Mouse (Mus musculus) megakaryocyte, embryonic 14.5 days (primary cell): ENCODE measurements around the gene Astl.

Experiments used
- FLI1 ChIP-seq: IDR thresholded peaks from 2 replicates; pipeline ENCODE4 v1.6.1; 2012; ENCODE audit warnings: low read length, inconsistent platforms, mixed read lengths
- GATA1 ChIP-seq: IDR thresholded peaks from 3 replicates; pipeline ENCODE4 v1.6.1; 2012; ENCODE audit warnings: mixed read lengths, low read length, inconsistent platforms, borderline replicate concordance

DNA sequence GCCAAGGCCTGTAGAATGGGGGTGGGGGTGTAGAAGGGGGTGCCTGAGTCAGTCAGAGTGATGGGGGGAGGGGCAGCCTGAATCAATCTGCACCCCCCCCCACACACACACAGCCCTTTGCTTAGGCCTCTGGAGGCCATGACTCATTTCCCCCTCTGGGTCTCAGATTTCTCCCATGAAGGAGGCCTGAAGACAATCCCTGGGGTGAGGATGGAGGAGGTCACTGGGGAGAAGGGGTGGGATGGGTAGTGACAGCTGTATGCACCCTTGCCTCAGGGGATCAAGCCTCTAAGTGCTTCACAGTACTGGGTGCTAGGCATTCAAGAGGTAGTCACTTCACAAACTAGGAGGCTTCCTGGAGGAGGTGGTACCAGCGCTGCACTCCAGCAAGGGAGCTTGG lies 14.8 kb upstream of the Astl start:
- TF ChIP-seq GATA1 (no peak), FLI1 (no peak)
